Mouse (Mus musculus) heart, postnatal 0 days (tissue): ENCODE measurements at regions not wholly inside any gene's neighbourhood (a gene's known extent, or its start where the extent isn't known, plus 50 kb on each side); places are given as distances from the start of the nearest gene placed in this dataset.

Source experiments
- CTCF ChIP-seq: IDR thresholded peaks from 2 replicates; pipeline ENCODE4 v1.5.1; 2016; ENCODE audit warnings: antibody characterized with exemption, control low read depth, low read depth
- EP300 ChIP-seq: IDR thresholded peaks from 2 replicates; pipeline ENCODE4 v1.6.1; 2016; ENCODE audit warnings: antibody characterized with exemption, low read depth

- TF ChIP-seq EP300 (no peak), CTCF (no peak)
These were observed 136.1 kb upstream of the Btg1 start for GRCm38 (mm10) chr10:96480453-96481324.
